Mouse (Mus musculus): ENCODE results near the gene Rorb.

The Rorb gene

GRCm38 (mm10) chr19:19110793-19111427, at the start of gene Rorb:
Rorb (minus strand) TSS chr19:19111196.
- DNase-seq, result peak; percentile 38

GRCm38 (mm10) chr19:19148847-19149246, 37.9 kb upstream of the Rorb start:
- no peak for DNase-seq

GRCm38 (mm10) chr19:19144447-19144846, 33.5 kb upstream of the Rorb start:
- DNase-seq, result no peak

GRCm38 (mm10) chr19:19136856-19137255, 25.9 kb upstream of the Rorb start:
- no peak for DNase-seq

GRCm38 (mm10) chr19:19135838-19136237, 24.8 kb upstream of the Rorb start:
- DNase-seq, result no peak

GRCm38 (mm10) chr19:19122324-19122723, 11.3 kb upstream of the Rorb start:
- no peak for DNase-seq

GRCm38 (mm10) chr19:19112180-19112579, 1.2 kb upstream of the Rorb start:
- no peak for DNase-seq

GRCm38 (mm10) chr19:19111428-19112170, 603 bp upstream of the Rorb start:
- DNase-seq, result no peak

- peak; percentile 6 for DNase-seq
Measured at GRCm38 (mm10) chr19:19110011-19110768, 806 bp downstream of the Rorb start.

- no peak for DNase-seq
Measured at GRCm38 (mm10) chr19:19108596-19109381, 2.2 kb downstream of the Rorb start.

- DNase-seq, result no peak
Measured at GRCm38 (mm10) chr19:19104581-19104980, 6.4 kb downstream of the Rorb start.

GRCm38 (mm10) chr19:19097149-19097548, 13.8 kb downstream of the Rorb start:
- DNase-seq, result no peak

GRCm38 (mm10) chr19:19089427-19089826, 21.6 kb downstream of the Rorb start:
- DNase-seq, result no peak

- no peak for DNase-seq
Measured at GRCm38 (mm10) chr19:19077880-19078279, 33.1 kb downstream of the Rorb start.

GRCm38 (mm10) chr19:19074756-19075155, 36.2 kb downstream of the Rorb start:
- no peak for DNase-seq

GRCm38 (mm10) chr19:19058710-19059398, 52.1 kb downstream of the Rorb start:
- no peak for DNase-seq

- no peak for DNase-seq
Measured at GRCm38 (mm10) chr19:19058201-19058600, 52.8 kb downstream of the Rorb start.

GRCm38 (mm10) chr19:19043138-19043537, 67.9 kb downstream of the Rorb start:
- DNase-seq, result no peak

- DNase-seq, result no peak
Measured at GRCm38 (mm10) chr19:19040800-19041199, 70.2 kb downstream of the Rorb start.

GRCm38 (mm10) chr19:19034482-19035315, 76.3 kb downstream of the Rorb start:
- no peak for DNase-seq

- no peak for DNase-seq
Measured at GRCm38 (mm10) chr19:19033974-19034373, 77.0 kb downstream of the Rorb start.
